Mouse (Mus musculus) kidney, adult 9 months (tissue): ENCODE measurements around the gene Dmrt3.

Experiments
- DNase-seq: peaks from one replicate; pipeline ENCODE4 v3.0.0; 2022

Gene Dmrt3

GRCm38 (mm10) chr19:25622291-25623251 lies 12.5 kb downstream of the Dmrt3 start:
- DNase-seq: peak; percentile 58

- DNase-seq: peak; percentile 68
These were observed 18.4 kb downstream of the Dmrt3 start for GRCm38 (mm10) chr19:25628490-25628889.

DNA sequence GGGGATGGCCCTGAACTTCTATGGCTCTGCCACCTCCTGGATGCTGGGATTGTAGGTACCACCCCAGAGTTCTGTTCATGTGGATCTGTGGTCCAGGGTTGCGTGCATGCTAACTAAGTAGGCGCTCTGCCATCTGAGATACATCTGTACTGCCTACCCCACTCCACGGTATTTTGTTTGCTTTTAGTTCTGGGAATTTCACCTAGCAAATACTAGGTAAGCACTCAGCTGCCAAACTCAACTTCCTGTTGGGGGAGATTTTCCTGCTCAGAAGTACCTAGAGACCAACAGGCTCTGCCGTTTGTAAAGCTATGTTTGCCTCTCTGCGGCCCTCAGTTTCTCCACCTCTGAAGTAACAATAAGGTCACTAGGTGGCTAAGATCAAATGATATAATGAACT lies 25.0 kb downstream of the Dmrt3 start:
- DNase-seq: no peak

DNA sequence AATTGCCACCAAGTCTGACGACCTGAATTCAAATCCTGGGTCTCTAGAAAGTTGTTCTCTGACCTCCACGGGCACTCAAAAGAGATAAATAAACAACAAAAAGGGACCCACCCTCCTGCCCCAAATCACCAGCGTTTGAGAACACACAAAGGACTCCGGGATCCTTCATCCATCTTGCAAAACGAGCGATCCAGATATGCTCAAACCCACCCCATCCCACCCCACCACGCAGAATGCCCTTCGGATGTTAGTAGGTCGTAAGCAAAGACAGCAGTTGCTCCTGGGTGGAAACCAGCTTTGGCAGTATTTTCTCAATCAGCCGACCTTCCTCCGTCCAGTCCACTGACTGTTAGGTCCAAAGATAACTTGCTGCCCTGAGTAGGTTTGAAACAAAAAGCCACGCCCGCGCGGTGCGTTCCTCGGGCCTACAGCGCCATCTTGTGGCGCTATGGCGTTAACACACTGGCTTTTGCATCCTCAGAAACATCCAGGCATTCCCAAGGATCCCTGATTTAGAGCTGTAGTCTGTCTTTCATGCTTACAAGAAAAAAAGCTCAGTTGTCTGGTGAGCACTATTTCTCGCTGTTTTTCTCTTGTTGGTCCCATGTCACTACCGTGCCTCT lies 25.6 kb downstream of the Dmrt3 start:
- DNase-seq: peak; percentile 79

- DNase-seq: no peak
These were observed 28.8 kb downstream of the Dmrt3 start for GRCm38 (mm10) chr19:25638766-25639361.

GRCm38 (mm10) chr19:25641786-25642185 lies 31.7 kb downstream of the Dmrt3 start:
- DNase-seq: no peak

GRCm38 (mm10) chr19:25647136-25647535 lies 37.0 kb downstream of the Dmrt3 start:
- no peak for DNase-seq

- no peak for DNase-seq
These were observed 38.6 kb downstream of the Dmrt3 start for GRCm38 (mm10) chr19:25648701-25649100.

GRCm38 (mm10) chr19:25650474-25650873 lies 40.4 kb downstream of the Dmrt3 start:
- DNase-seq: no peak

DNA sequence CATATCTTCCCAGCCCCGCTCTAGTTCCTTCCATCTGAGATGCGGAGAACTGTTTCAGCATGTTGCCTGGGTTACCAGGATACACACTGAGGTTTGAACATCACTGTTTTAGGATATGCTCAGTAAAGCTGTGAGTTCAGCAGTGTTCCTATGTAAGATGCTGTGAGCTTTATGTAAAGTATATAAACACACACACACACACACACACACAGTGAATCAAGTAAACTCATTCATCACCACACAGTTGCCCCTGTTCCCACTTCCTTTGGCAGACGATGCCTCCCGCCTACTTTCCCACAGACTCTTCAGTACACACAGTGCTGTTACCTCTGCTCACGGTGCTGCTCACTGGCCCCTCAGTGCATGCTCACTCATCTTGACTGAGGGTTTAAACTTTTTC lies 42.5 kb downstream of the Dmrt3 start:
- DNase-seq: no peak

GRCm38 (mm10) chr19:25654034-25654749 lies 44.1 kb downstream of the Dmrt3 start:
- DNase-seq: no peak

DNA sequence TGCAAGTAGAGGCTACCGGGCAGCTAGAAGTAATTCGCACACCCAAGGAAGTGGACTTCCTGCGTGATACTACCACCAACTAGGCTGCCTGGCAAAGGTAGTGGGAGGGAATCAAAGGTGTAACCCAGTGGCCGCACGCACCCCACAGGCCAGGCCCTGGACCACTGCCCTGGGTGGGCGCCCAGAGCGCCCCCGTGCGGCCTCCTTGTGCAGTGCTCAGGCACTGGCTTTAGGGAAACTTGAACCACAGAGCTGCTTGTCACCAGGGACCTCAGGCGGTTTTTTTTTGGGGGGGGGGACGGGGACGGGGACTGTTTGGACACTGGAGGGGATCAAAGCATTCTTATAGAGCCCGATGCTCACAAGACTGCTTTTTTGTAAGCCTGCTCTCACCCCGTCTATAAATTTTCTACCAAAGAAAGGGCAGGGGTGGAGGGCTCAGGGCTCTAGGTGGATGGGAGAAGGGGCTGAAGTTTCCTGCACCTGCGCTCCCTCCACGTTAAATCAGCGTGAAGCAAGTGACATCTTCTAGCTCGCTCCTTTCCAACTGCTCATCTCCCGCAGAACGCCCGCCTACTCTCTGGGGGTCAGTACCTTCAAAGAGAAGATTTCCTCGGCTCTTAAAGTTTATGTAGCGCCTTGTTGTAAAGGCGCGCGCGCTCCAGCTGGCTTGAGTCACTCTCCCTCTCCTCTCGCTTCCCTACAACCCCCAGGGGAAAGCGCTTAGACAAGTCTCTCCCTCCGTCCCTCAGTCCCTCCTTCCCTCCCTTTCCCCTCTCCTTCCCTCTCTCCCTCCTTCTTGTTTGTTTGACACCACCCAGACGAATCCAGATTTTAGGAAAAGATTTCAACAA lies 55.6 kb downstream of the Dmrt3 start:
- no peak for DNase-seq

DNA sequence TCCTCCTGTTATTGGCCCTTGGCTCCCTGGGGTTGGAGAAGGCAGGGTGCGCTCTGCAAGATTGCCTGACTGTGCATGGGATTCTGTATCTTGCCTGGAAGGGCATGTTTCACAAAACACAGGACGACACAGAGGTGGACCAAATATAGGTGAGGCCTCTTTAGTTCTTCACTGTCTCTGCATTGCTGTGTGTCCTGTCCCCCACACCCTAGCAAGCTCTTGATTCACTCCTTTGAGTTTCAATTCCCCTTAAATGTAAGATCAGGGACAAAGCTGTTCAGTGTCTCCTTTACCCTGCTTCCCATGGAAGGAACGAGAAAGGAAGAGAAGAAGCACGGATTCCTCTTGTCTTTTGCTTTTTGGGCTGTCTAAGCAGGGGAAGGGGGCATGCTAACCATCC lies 57.7 kb downstream of the Dmrt3 start:
- DNase-seq: no peak

DNA sequence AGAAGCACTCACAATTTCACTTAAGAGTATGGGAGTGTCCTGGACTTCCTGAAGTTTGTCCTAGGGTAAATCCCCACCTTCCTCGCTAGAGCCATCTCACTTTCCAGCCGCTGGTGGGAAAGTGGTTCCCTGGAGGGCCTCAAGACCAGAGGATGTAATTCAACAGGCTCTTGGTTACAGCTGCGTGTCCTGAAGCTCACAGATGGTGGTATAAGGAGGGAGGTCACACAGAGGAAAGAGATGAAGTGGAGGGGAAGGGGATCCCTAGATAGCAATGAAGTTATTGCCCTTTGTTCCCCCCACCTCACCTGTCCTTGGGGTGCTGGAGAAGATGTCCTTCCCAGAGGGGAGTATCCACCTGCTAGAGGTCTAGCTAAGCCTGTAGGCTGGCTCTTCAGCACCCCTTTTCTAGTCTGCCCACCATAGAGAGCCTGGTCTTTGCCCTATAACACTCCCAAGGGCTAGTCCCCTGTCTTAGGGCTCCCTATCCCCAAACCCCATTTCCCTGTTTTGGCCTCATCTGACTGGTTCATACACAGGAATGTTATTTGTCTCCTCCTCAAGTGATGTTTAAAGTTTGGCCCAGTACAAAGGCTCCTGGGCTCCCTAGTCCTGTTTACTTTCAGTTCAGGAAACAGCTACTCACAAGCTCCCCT lies 59.6 kb downstream of the Dmrt3 start:
- no peak for DNase-seq

- no peak for DNase-seq
These were observed 60.6 kb downstream of the Dmrt3 start for GRCm38 (mm10) chr19:25670571-25671285.

GRCm38 (mm10) chr19:25671681-25672080 lies 61.6 kb downstream of the Dmrt3 start:
- DNase-seq: peak; percentile 7

GRCm38 (mm10) chr19:25672101-25672950 lies 62.2 kb downstream of the Dmrt3 start, which contains the start of gene Dmrt2:
TSS of gene Dmrt2 (plus strand) at chr19:25672411.
- peak; percentile 31 for DNase-seq
